Mouse (Mus musculus) embryo, embryonic 10.5 days (tissue): Measurements from ENCODE around the gene Abi1.
"Not testable (repeated sequence)": the region's sequence is repeated elsewhere in the genome, so short reads cannot be mapped to it uniquely, and the experiment has no call there.

ENCODE experiments used
- DNase-seq: peaks from one replicate; pipeline ENCODE4 v3.0.0-alpha.2; 2015; ENCODE audit warnings: low spot score

Gene Abi1

GRCm38 (mm10) chr2:23030631-23031030 is 9.4 kb downstream of the Abi1 start:
- DNase-seq, result no peak

GRCm38 (mm10) chr2:23028826-23029225 is 11.2 kb downstream of the Abi1 start:
- no peak for DNase-seq

- no peak for DNase-seq
Observed at GRCm38 (mm10) chr2:23026379-23026778, 13.7 kb downstream of the Abi1 start.

- no peak for DNase-seq
Observed at GRCm38 (mm10) chr2:23023714-23024282, 16.2 kb downstream of the Abi1 start.

GRCm38 (mm10) chr2:23023023-23023422 is 17.0 kb downstream of the Abi1 start:
- no peak for DNase-seq

- no peak for DNase-seq
Observed at GRCm38 (mm10) chr2:23021721-23022120, 18.3 kb downstream of the Abi1 start.

GRCm38 (mm10) chr2:23021320-23021719 is 18.7 kb downstream of the Abi1 start:
- no peak for DNase-seq

- DNase-seq, result no peak
Observed at GRCm38 (mm10) chr2:23019170-23019569, 20.9 kb downstream of the Abi1 start.

- no peak for DNase-seq
Observed at GRCm38 (mm10) chr2:23016121-23016520, 23.9 kb downstream of the Abi1 start.

- no peak for DNase-seq
Observed at GRCm38 (mm10) chr2:23015335-23015734, 24.7 kb downstream of the Abi1 start.

- DNase-seq, result not testable (repeated sequence)
Observed at GRCm38 (mm10) chr2:23014935-23015334, 25.1 kb downstream of the Abi1 start.

GRCm38 (mm10) chr2:23008256-23008655 is 31.8 kb downstream of the Abi1 start:
- no peak for DNase-seq

- no peak for DNase-seq
Observed at GRCm38 (mm10) chr2:23007577-23007976, 32.5 kb downstream of the Abi1 start.

- DNase-seq, result no peak
Observed at GRCm38 (mm10) chr2:23007149-23007548, 32.9 kb downstream of the Abi1 start.

GRCm38 (mm10) chr2:23006219-23006618 is 33.8 kb downstream of the Abi1 start:
- no peak for DNase-seq

GRCm38 (mm10) chr2:23002637-23003036 is 37.4 kb downstream of the Abi1 start:
- no peak for DNase-seq

GRCm38 (mm10) chr2:22999620-23000019 is 40.4 kb downstream of the Abi1 start:
- no peak for DNase-seq

GRCm38 (mm10) chr2:22998804-22999203 is 41.2 kb downstream of the Abi1 start:
- no peak for DNase-seq

GRCm38 (mm10) chr2:22998015-22998414 is 42.0 kb downstream of the Abi1 start:
- no peak for DNase-seq

- no peak for DNase-seq
Observed at GRCm38 (mm10) chr2:22996071-22996470, 44.0 kb downstream of the Abi1 start.

GRCm38 (mm10) chr2:22985973-22986657 is 53.9 kb downstream of the Abi1 start:
- no peak for DNase-seq

- no peak for DNase-seq
Observed at GRCm38 (mm10) chr2:22977387-22977973, 62.6 kb downstream of the Abi1 start.

- DNase-seq, result no peak
Observed at GRCm38 (mm10) chr2:22962970-22963369, 77.1 kb downstream of the Abi1 start.

- DNase-seq, result no peak
Observed at GRCm38 (mm10) chr2:22962242-22962641, 77.8 kb downstream of the Abi1 start.
